Mouse (Mus musculus) kidney, postnatal 0 days (tissue): ENCODE measurements around the gene Sema4c. TPM values are rescaled to one million over a fixed set of nuclear protein-coding genes. Genes with fewer than 3 reads are reported as not detected.
A peak's percentile ranks its signal among the peaks of the same experiment; 100 is the strongest.

Experiments used
- ATAC-seq: fragments of 200-750 bp; cut with Nextera tagmentation; replicated peaks from 2 replicates; pipeline ENCODE4 v1.8.0; 2017; ENCODE audit warnings: low read depth, moderate number of reproducible peaks, moderate TSS enrichment, moderate library complexity; ENCODE audit not compliant: low FRiP score
- DNase-seq: peaks from one replicate; pipeline ENCODE4 v3.0.0-alpha.2; 2016; ENCODE audit warnings: low spot score
- H3K27ac ChIP-seq: fragments of 300-500 bp; sonication (generic); 2 replicates; pipeline ENCODE4 v1.5.1; 2014; ENCODE audit warnings: mild to moderate bottlenecking
- H3K27me3 ChIP-seq: fragments of 300-500 bp; sonication (generic); 2 replicates; pipeline ENCODE4 v1.6.1; 2014; ENCODE audit warnings: low read length, mixed read lengths; ENCODE audit not compliant: insufficient read depth
- H3K36me3 ChIP-seq: fragments of 300-500 bp; sonication (generic); 2 replicates; pipeline ENCODE4 v1.6.1; 2014; ENCODE audit warnings: low read length, mixed read lengths; ENCODE audit not compliant: insufficient read depth
- H3K4me1 ChIP-seq: fragments of 300-500 bp; sonication (generic); replicated peaks from 2 replicates; pipeline ENCODE4 v1.6.1; 2014; ENCODE audit warnings: antibody characterized with exemption, low read length, mixed read lengths; ENCODE audit not compliant: insufficient read depth
- H3K4me2 ChIP-seq: fragments of 300-500 bp; sonication (generic); 2 replicates; pipeline ENCODE4 v1.6.1; 2014; ENCODE audit warnings: mild to moderate bottlenecking, low read length, moderate library complexity, mixed read lengths
- H3K4me3 ChIP-seq: fragments of 300-500 bp; sonication (generic); replicated peaks from 2 replicates; pipeline ENCODE4 v1.5.1; 2014; ENCODE audit warnings: low read depth, low read length
- H3K9ac ChIP-seq: fragments of 300-500 bp; sonication (generic); 2 replicates; pipeline ENCODE4 v1.6.1; 2014; ENCODE audit warnings: low read depth, low read length
- H3K9me3 ChIP-seq: fragments of 300-500 bp; sonication (generic); replicated peaks from 2 replicates; pipeline ENCODE4 v1.6.1; 2016; ENCODE audit warnings: low read length, inconsistent platforms, mixed read lengths
- CTCF ChIP-seq: IDR thresholded peaks from 2 replicates; pipeline ENCODE4 v1.5.1; 2016; ENCODE audit warnings: antibody characterized with exemption, low read depth, mild to moderate bottlenecking, moderate library complexity
- WGBS: fragments of 180-500 bp; shearing (Covaris S2); extraction: QIAGEN DNeasy Blood & Tissue Kit; methylation state at CpG from one replicate; pipeline ENCODE4 v1.1.7; 2014; 5-methylcytosine and 5-hydroxymethylcytosine counted together
- polyA plus RNA-seq: library from polyadenylated mRNA; unstranded; fragments of >200 nt; fragmentation: Nextera tagmentation; extraction: Ambion mirVana; gene quantifications from 2 replicates; pipeline ENCODE4 v1.2.1, GENCODE M21; 2015

The Sema4c gene
- polyA plus RNA-seq, 1 experiment from 2014 or later: 13.5 TPM

GRCm38 (mm10) chr1:36580384-36581207 is 22.4 kb upstream of the Sema4c start:
- DNase-seq (peak; percentile 91), ATAC-seq (peak; percentile 89)
- 5% methylated on average over 17 of the region's 17 CpGs for WGBS
- Histone ChIP-seq H3K9me3 (no peaks in the 10 kb centered on the region), H3K27me3 (no peaks in the 10 kb centered on the region), H3K4me1 (peaks cover 41% of the 10 kb centered on the region), H3K36me3 (no peaks in the 10 kb centered on the region), H3K27ac (peak overlapping the region; percentile 91), H3K9ac (peak overlapping the region; percentile 24; the same call in 1 of the 2 replicates), H3K4me2 (peak overlapping the region; percentile 46), H3K4me3 (0 out of 2 replicates have a peak overlapping the region, but pooled peaks have one; percentile 5)
- TF ChIP-seq CTCF: no peak; the same call in 1 of the 2 replicates

GRCm38 (mm10) chr1:36579974-36580383 is 21.8 kb upstream of the Sema4c start:
- H3K4me1 ChIP-seq: peaks cover 41% of the 10 kb centered on the region
- no peaks in the 10 kb centered on the region for H3K9me3 ChIP-seq
- H3K27ac ChIP-seq: peak overlapping the region; percentile 91
- ATAC-seq: peak; percentile 75
- H3K4me2 ChIP-seq: peak overlapping the region; percentile 46
- peak; percentile 56 for DNase-seq
- TF ChIP-seq CTCF: no peak
- H3K36me3 ChIP-seq: no peaks in the 10 kb centered on the region
- H3K9ac ChIP-seq: 0 out of 2 replicates have a peak overlapping the region, but pooled peaks have one; percentile 24
- no peaks in the 10 kb centered on the region for H3K27me3 ChIP-seq
- 22% methylated on average over 6 of the region's 6 CpGs for WGBS
- H3K4me3 ChIP-seq: no peak overlapping the region

GRCm38 (mm10) chr1:36576991-36577675 is 19.0 kb upstream of the Sema4c start:
- Histone ChIP-seq H3K4me3 (no peak overlapping the region), H3K27ac (no peak overlapping the region), H3K27me3 (no peaks in the 10 kb centered on the region), H3K4me1 (peaks cover 55% of the 10 kb centered on the region), H3K4me2 (no peak overlapping the region), H3K36me3 (no peaks in the 10 kb centered on the region), H3K9ac (no peak overlapping the region), H3K9me3 (no peaks in the 10 kb centered on the region)
- TF ChIP-seq CTCF: no peak
- ATAC-seq (no peak), DNase-seq (no peak)
- 44% methylated on average over 6 of the region's 6 CpGs for WGBS

GRCm38 (mm10) chr1:36575347-36575746 is 17.2 kb upstream of the Sema4c start:
- Histone ChIP-seq H3K27ac (no peak overlapping the region), H3K9ac (no peak overlapping the region), H3K9me3 (no peaks in the 10 kb centered on the region), H3K4me1 (peaks cover 39% of the 10 kb centered on the region), H3K36me3 (no peaks in the 10 kb centered on the region), H3K4me3 (no peak overlapping the region), H3K27me3 (no peaks in the 10 kb centered on the region), H3K4me2 (no peak overlapping the region)
- no peak for DNase-seq
- no peak for TF ChIP-seq CTCF
- ATAC-seq: no peak
- WGBS: 66% methylated on average over 6 of the region's 6 CpGs

GRCm38 (mm10) chr1:36574196-36574955 is 16.2 kb upstream of the Sema4c start:
- ATAC-seq: no peak
- Histone ChIP-seq H3K4me1 (peaks cover 38% of the 10 kb centered on the region), H3K9ac (no peak overlapping the region), H3K4me3 (no peak overlapping the region), H3K9me3 (no peaks in the 10 kb centered on the region), H3K27ac (peak overlapping the region; percentile 60; the same call in 1 of the 2 replicates), H3K36me3 (no peaks in the 10 kb centered on the region), H3K4me2 (no peak overlapping the region), H3K27me3 (no peaks in the 10 kb centered on the region)
- DNase-seq: no peak
- TF ChIP-seq CTCF: no peak
- WGBS: 72% methylated on average over 5 of the region's 5 CpGs

GRCm38 (mm10) chr1:36573524-36573923 is 15.4 kb upstream of the Sema4c start:
- no peak overlapping the region for H3K4me3 ChIP-seq
- no peak overlapping the region for H3K9ac ChIP-seq
- H3K9me3 ChIP-seq: no peaks in the 10 kb centered on the region
- no peaks in the 10 kb centered on the region for H3K27me3 ChIP-seq
- no peak overlapping the region for H3K27ac ChIP-seq
- DNase-seq (no peak), ATAC-seq (no peak)
- H3K4me2 ChIP-seq: no peak overlapping the region
- TF ChIP-seq CTCF: no peak
- H3K4me1 ChIP-seq: peaks cover 41% of the 10 kb centered on the region
- no peaks in the 10 kb centered on the region for H3K36me3 ChIP-seq
- WGBS: 78% methylated on average over 8 of the region's 8 CpGs
